Mouse (Mus musculus) neural tube, embryonic 12.5 days (tissue): Measurements from ENCODE around the gene Tango6. TPM values are rescaled to one million over a fixed set of nuclear protein-coding genes. Genes with fewer than 3 reads are reported as not detected.

Experiments
- ATAC-seq: fragments of 200-750 bp; cut with Nextera tagmentation; 2 replicates; pipeline ENCODE4 v1.8.0; 2017; ENCODE audit warnings: low read depth, mild to moderate bottlenecking, moderate TSS enrichment, moderate library complexity; ENCODE audit not compliant: low FRiP score
- H3K27ac ChIP-seq: fragments of 300-500 bp; sonication (generic); 2 replicates; pipeline ENCODE4 v1.5.1; 2016
- H3K27me3 ChIP-seq: fragments of 300-500 bp; sonication (generic); replicated peaks from 2 replicates; pipeline ENCODE4 v1.6.1; 2016; ENCODE audit warnings: mild to moderate bottlenecking
- H3K36me3 ChIP-seq: fragments of 300-500 bp; sonication (generic); 2 replicates; pipeline ENCODE4 v1.6.1; 2016; ENCODE audit warnings: mild to moderate bottlenecking
- H3K4me1 ChIP-seq: fragments of 300-500 bp; sonication (generic); 2 replicates; pipeline ENCODE4 v1.6.1; 2016
- H3K4me2 ChIP-seq: fragments of 300-500 bp; sonication (generic); replicated peaks from 2 replicates; pipeline ENCODE4 v1.6.1; 2016; ENCODE audit warnings: mild to moderate bottlenecking
- H3K4me3 ChIP-seq: fragments of 300-500 bp; sonication (generic); 2 replicates; pipeline ENCODE4 v1.5.1; 2016
- H3K9ac ChIP-seq: fragments of 300-500 bp; sonication (generic); 2 replicates; pipeline ENCODE4 v1.6.1; 2016; ENCODE audit warnings: mild to moderate bottlenecking
- H3K9me3 ChIP-seq: fragments of 300-500 bp; sonication (generic); 2 replicates; pipeline ENCODE4 v1.6.1; 2016; ENCODE audit warnings: mild to moderate bottlenecking
- WGBS: fragments of 180-500 bp; shearing (Covaris S2); methylation state at CpG from one replicate; pipeline ENCODE4 v1.1.7; 2016; 5-methylcytosine and 5-hydroxymethylcytosine counted together
- polyA plus RNA-seq: library from polyadenylated mRNA; unstranded; fragments of >200 nt; fragmentation: Nextera tagmentation; extraction: Ambion mirVana; gene quantifications from 2 replicates; pipeline ENCODE4 v1.2.1, GENCODE M21; 2016

Gene Tango6
- polyA plus RNA-seq, 1 experiment from 2014 or later = 8.9 TPM

GRCm38 (mm10) chr8:106892806-106893451 is 210.1 kb downstream of the Tango6 start:
- peak overlapping the region; percentile 97 for H3K9ac ChIP-seq
- peak overlapping the region; percentile 76 for H3K4me2 ChIP-seq
- WGBS = 1% methylated on average over 57 of the region's 57 CpGs
- peak overlapping the region; percentile 79 for H3K27ac ChIP-seq
- H3K36me3 ChIP-seq = peaks cover 13% of the 10 kb centered on the region
- peaks cover 14% of the 10 kb centered on the region; the same call in 1 of the 2 replicates for H3K4me1 ChIP-seq
- peak; percentile 86 for ATAC-seq
- peak overlapping the region; percentile 91 for H3K4me3 ChIP-seq
- H3K27me3 ChIP-seq = no peaks in the 10 kb centered on the region
- no peaks in the 10 kb centered on the region for H3K9me3 ChIP-seq

- WGBS = under 1% methylated on average over 63 of the region's 63 CpGs
- peaks cover 20% of the 10 kb centered on the region for H3K36me3 ChIP-seq
- peak; percentile 95 for ATAC-seq
Observed at GRCm38 (mm10) chr8:106893481-106894156, 210.8 kb downstream of the Tango6 start, which contains the start of gene Utp4. TSS of gene Utp4 (plus strand) at chr8:106893636.

GRCm38 (mm10) chr8:106899473-106899872 is 216.6 kb downstream of the Tango6 start:
- Histone ChIP-seq H3K4me2 (no peak overlapping the region), H3K4me1 (0 out of 2 replicates have a peak, but pooled peaks cover under 1% of the 10 kb centered on the region), H3K36me3 (peaks cover 74% of the 10 kb centered on the region), H3K27me3 (no peaks in the 10 kb centered on the region), H3K4me3 (no peak overlapping the region), H3K9me3 (no peaks in the 10 kb centered on the region), H3K9ac (no peak overlapping the region), H3K27ac (no peak overlapping the region)
- 84% methylated on average over 5 of the region's 5 CpGs for WGBS
- ATAC-seq = no peak

More at GRCm38 (mm10) chr8:106893481-106894156, 210.8 kb downstream of the Tango6 start, which contains the start of gene Utp4:
- H3K4me2 ChIP-seq = peak within 1 kb of the TSS; percentile 76
- peak within 1 kb of the TSS; percentile 79 for H3K27ac ChIP-seq
- H3K9me3 ChIP-seq = no peaks in the 10 kb centered on the region
- H3K9ac ChIP-seq = peak within 1 kb of the TSS; percentile 97
- H3K27me3 ChIP-seq = no peaks in the 10 kb centered on the region
- H3K4me3 ChIP-seq = peak within 1 kb of the TSS; percentile 91
- H3K4me1 ChIP-seq = peaks cover 14% of the 10 kb centered on the region; the same call in 1 of the 2 replicates

Other genes starting within 250 kb of the Tango6 start
- not detected in 2 replicates for gene 6030452D12Rik, start 182.5 kb upstream of the Tango6 start, polyA plus RNA-seq
- gene Cdh3, start 172.2 kb upstream of the Tango6 start, polyA plus RNA-seq = 6.0 and 6.5 TPM in 2 replicates
- 2.9 and 4.2 TPM in 2 replicates for gene Gm10073, start 109.6 kb upstream of the Tango6 start, polyA plus RNA-seq
- 3.0 and 3.4 TPM in 2 replicates for gene Cdh1, start 79.7 kb upstream of the Tango6 start, polyA plus RNA-seq
- gene Has3, start 187.2 kb downstream of the Tango6 start, polyA plus RNA-seq = 0.23 and 0.27 TPM in 2 replicates
- 48.5 and 53.4 TPM in 2 replicates for gene Utp4, start 210.6 kb downstream of the Tango6 start, polyA plus RNA-seq